Comparison of ENCODE assay signal across 8 mouse cellular contexts in the genomic region with DNA sequence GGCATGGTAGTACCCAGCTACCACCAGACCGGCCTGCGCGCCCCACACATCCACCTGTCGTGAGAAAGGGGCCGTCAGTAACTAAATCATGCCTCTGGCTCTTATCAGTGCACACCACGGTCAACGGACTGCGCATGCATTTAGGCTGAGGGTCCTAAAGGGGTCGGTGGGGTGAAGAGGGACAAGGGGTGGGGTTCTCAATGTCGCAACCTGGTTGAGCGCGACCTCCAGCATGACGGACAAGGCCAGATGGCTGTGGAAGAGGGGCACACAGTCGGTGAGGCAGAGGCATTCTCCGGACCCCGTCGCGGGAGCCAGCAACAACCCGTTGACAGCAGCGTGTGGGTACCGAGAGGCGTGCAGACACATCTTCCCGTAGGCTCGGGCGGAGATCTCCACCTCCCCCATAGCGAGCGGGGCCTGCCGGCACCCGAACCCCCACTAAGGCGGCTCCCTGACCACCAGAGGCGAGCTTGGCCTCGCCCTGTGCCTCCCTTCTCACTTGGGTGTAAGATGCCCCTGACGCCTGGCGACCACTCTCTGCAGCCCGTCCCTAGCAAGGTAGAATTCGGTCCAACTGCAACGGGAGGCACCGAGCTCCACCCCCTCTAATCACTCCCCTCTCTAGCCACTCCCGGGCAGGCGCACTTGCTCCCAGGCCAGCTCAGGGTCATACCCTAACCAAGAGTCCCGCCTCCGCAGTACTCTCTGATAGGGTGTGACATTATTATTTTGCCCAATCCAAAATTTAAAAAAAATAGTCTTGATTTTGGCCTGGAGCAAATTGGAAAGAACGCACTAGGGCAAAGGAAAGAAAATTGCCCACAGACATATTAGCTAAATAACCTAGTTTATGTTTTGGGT. TPM values are rescaled to one million over a fixed set of nuclear protein-coding genes. Genes with fewer than 3 reads are reported as not detected.
A peak's percentile ranks its signal among the peaks of the same experiment; 100 is the strongest.
DNase-seq lines count a peak whose midpoint lies in the region; ATAC-seq and TF ChIP-seq lines count a peak whose summit lies in the region.

TSS of gene Emc9 (minus strand) at position 601 of the 864 bp plus-strand sequence.

- peak within 1 kb of the TSS; percentile 79 for H3K4me2 ChIP-seq in hindbrain, postnatal 0 days (ENCODE audit: low read depth, low read length)

- H3K27me3 ChIP-seq in hindbrain, postnatal 0 days (ENCODE audit: insufficient read depth, low read length) = no peaks in the 10 kb centered on the region

- peak; percentile 86 for ATAC-seq in common myeloid progenitor, adult 5-6 weeks (replicated peaks; ENCODE audit: low read depth, poor library complexity, severe bottlenecking)
- ATAC-seq in hindbrain, postnatal 0 days = peak; percentile 80
- peak; percentile 83 for ATAC-seq in megakaryocyte, adult 5-6 weeks (ENCODE audit: poor library complexity, severe bottlenecking)

- H3K9ac ChIP-seq in hindbrain, postnatal 0 days (replicated peaks; ENCODE audit: low read length) = peak within 1 kb of the TSS; percentile 71

- no peaks in the 10 kb centered on the region for H3K9me3 ChIP-seq in hindbrain, postnatal 0 days (ENCODE audit: low read length)

- peaks cover 9% of the 10 kb centered on the region; the same call in 1 of the 2 replicates for H3K36me3 ChIP-seq in hindbrain, postnatal 0 days (ENCODE audit: insufficient read depth, low read length)

- TF ChIP-seq CTCF in hindbrain, postnatal 0 days (IDR thresholded peaks at IDR 0.05; ENCODE audit: low read depth) = no peak; the same call in 1 of the 2 replicates

- WGBS in hindbrain, postnatal 0 days = 4% methylated on average over 42 of the region's 43 CpGs

- H3K4me1 ChIP-seq in hindbrain, postnatal 0 days (ENCODE audit: insufficient read depth, low read length) = 0 out of 2 replicates have a peak, but pooled peaks cover 9% of the 10 kb centered on the region

- peak; percentile 90 for DNase-seq in adipocyte (ENCODE audit: low spot score)
- peak; percentile 69 for DNase-seq in gastrocnemius, postnatal 10 days
- DNase-seq in hindbrain, postnatal 0 days (ENCODE audit: low spot score) = peak; percentile 69
- peak in 1 of 2 experiments; percentile 51 for DNase-seq in left cerebral cortex, adult 8-10 months (ENCODE audit: low spot score in 2 of 2)
- peak; percentile 77 to 78 for DNase-seq in right cerebral cortex, postnatal 10 days (ENCODE audit: low spot score in 2 of 2)
- DNase-seq in urinary bladder, postnatal 36 days (ENCODE audit: low spot score in 2 of 2) = peak; percentile 68 to 84

- H3K4me3 ChIP-seq in hindbrain, postnatal 0 days (ENCODE audit: low read length) = peak within 1 kb of the TSS; percentile 54

- peak within 1 kb of the TSS; percentile 79 for H3K27ac ChIP-seq in hindbrain, postnatal 0 days

RNA-seq across cellular contexts. Expression of gene Emc9, which starts in this region (rescaled TPM):
- total RNA-seq in common myeloid progenitor, adult 5-6 weeks (2017) = 19.1 and 24.3 TPM in 2 replicates
- total RNA-seq in gastrocnemius, postnatal 10 days (2021) = 10 to 100 TPM; 45.2 to 49.9 TPM
- total RNA-seq in hindbrain, postnatal 0 days (2014; rRNA removed) = 26.6 and 51.6 TPM in 2 replicates
- 79.0 and 82.2 TPM in 2 replicates for polyA plus RNA-seq in hindbrain, postnatal 0 days (2015; fragmentation: Nextera tagmentation; extraction: Ambion mirVana)
- total RNA-seq in left cerebral cortex, adult 8-10 months (2022) = 10 to 100 TPM; 46.3 to 59.7 (median 50.8) TPM
- 11.2 and 15.9 TPM in 2 replicates for total RNA-seq in megakaryocyte, adult 5-6 weeks (2015)
- total RNA-seq in megakaryocyte, adult 5-6 weeks (2017) = 8.2 and 10.5 TPM in 2 replicates
